Mouse (Mus musculus) lung, embryonic 14.5 days (tissue): ENCODE measurements around the gene Rec8. TPM values are rescaled to one million over a fixed set of nuclear protein-coding genes. Genes with fewer than 3 reads are reported as not detected.
A peak's percentile ranks its signal among the peaks of the same experiment; 100 is the strongest.

Experiments
- ATAC-seq: fragments of 200-750 bp; cut with Nextera tagmentation; 2 replicates; pipeline ENCODE4 v1.8.0; 2017; ENCODE audit warnings: mild to moderate bottlenecking, moderate TSS enrichment, moderate library complexity; ENCODE audit not compliant: insufficient read depth
- DNase-seq: peaks from one replicate; pipeline ENCODE4 v3.0.0-alpha.2; 2015
- H3K27ac ChIP-seq: fragments of 300-500 bp; sonication (generic); 2 replicates; pipeline ENCODE4 v1.5.1; 2014; ENCODE audit warnings: low read depth, mild to moderate bottlenecking, moderate library complexity
- H3K27me3 ChIP-seq: fragments of 300-500 bp; sonication (generic); 2 replicates; pipeline ENCODE4 v1.6.1; 2014; ENCODE audit warnings: low read length, control low read depth; ENCODE audit not compliant: insufficient read depth
- H3K36me3 ChIP-seq: fragments of 300-500 bp; sonication (generic); 2 replicates; pipeline ENCODE4 v1.6.1; 2014; ENCODE audit warnings: control low read depth; ENCODE audit not compliant: insufficient read depth
- H3K4me1 ChIP-seq: fragments of 300-500 bp; sonication (generic); 2 replicates; pipeline ENCODE4 v1.6.1; 2014; ENCODE audit warnings: antibody characterized with exemption, control low read depth; ENCODE audit not compliant: insufficient read depth
- H3K4me2 ChIP-seq: fragments of 300-500 bp; sonication (generic); 2 replicates; pipeline ENCODE4 v1.6.1; 2014; ENCODE audit warnings: mild to moderate bottlenecking
- H3K4me3 ChIP-seq: fragments of 300-500 bp; sonication (generic); 2 replicates; pipeline ENCODE4 v1.5.1; 2014; ENCODE audit warnings: low read depth, low read length
- H3K9ac ChIP-seq: fragments of 300-500 bp; sonication (generic); 2 replicates; pipeline ENCODE4 v1.6.1; 2014
- H3K9me3 ChIP-seq: fragments of 300-500 bp; sonication (generic); 2 replicates; pipeline ENCODE4 v1.6.1; 2016; ENCODE audit warnings: low read depth, low read length, control low read depth
- CTCF ChIP-seq: IDR thresholded peaks from 2 replicates; pipeline ENCODE4 v1.5.1; 2016; ENCODE audit warnings: antibody characterized with exemption, low read depth
- WGBS: fragments of 180-500 bp; shearing (Covaris S2); extraction: QIAGEN DNeasy Blood & Tissue Kit; methylation state at CpG from one replicate; pipeline ENCODE4 v1.1.7; 2014; 5-methylcytosine and 5-hydroxymethylcytosine counted together
- polyA plus RNA-seq: library from polyadenylated mRNA; unstranded; fragments of >200 nt; fragmentation: Nextera tagmentation; extraction: Ambion mirVana; gene quantifications from 2 replicates; pipeline ENCODE4 v1.2.1, GENCODE M21; 2014

The Rec8 gene
- polyA plus RNA-seq, 1 experiment from 2014 or later = 14.2 TPM

GRCm38 (mm10) chr14:55659960-55660573 is 42.2 kb downstream of the Rec8 start, which contains the start of gene Mdp1:
Gene Mdp1 (minus strand): TSS chr14:55660508.
- ATAC-seq (peak; percentile 96), DNase-seq (peak; percentile 94)
- H3K4me1 ChIP-seq = peaks cover 5% of the 10 kb centered on the region; the same call in 1 of the 2 replicates
- TF ChIP-seq CTCF = peak; percentile 60
- peak within 1 kb of the TSS; percentile 56 for H3K4me3 ChIP-seq
- peak within 1 kb of the TSS; percentile 81 for H3K27ac ChIP-seq
- H3K9ac ChIP-seq = peak within 1 kb of the TSS; percentile 81
- H3K36me3 ChIP-seq = peaks cover 42% of the 10 kb centered on the region
- H3K27me3 ChIP-seq = no peaks in the 10 kb centered on the region
- H3K4me2 ChIP-seq = peak within 1 kb of the TSS; percentile 70
- H3K9me3 ChIP-seq = no peaks in the 10 kb centered on the region
- WGBS = under 1% methylated on average over 39 of the region's 39 CpGs

GRCm38 (mm10) chr14:55660636-55661035 is 42.8 kb downstream of the Rec8 start:
- H3K9ac ChIP-seq = peak overlapping the region; percentile 81; the same call in 1 of the 2 replicates
- H3K27me3 ChIP-seq = no peaks in the 10 kb centered on the region
- peak overlapping the region; percentile 56 for H3K4me3 ChIP-seq
- DNase-seq = no peak
- TF ChIP-seq CTCF = no peak
- peak; percentile 22; the same call in 1 of the 2 replicates for ATAC-seq
- peaks cover 5% of the 10 kb centered on the region; the same call in 1 of the 2 replicates for H3K4me1 ChIP-seq
- H3K9me3 ChIP-seq = no peaks in the 10 kb centered on the region
- H3K36me3 ChIP-seq = peaks cover 44% of the 10 kb centered on the region
- WGBS = 34% methylated on average over 2 of the region's 2 CpGs
- peak overlapping the region; percentile 70 for H3K4me2 ChIP-seq
- no peak overlapping the region for H3K27ac ChIP-seq

GRCm38 (mm10) chr14:55671486-55671832 is 53.6 kb downstream of the Rec8 start:
- no peak for TF ChIP-seq CTCF
- peak overlapping the region; percentile 70 for H3K4me3 ChIP-seq
- under 1% methylated on average over 12 of the region's 12 CpGs for WGBS
- peak overlapping the region; percentile 68; the same call in 1 of the 2 replicates for H3K27ac ChIP-seq
- H3K4me2 ChIP-seq = peak overlapping the region; percentile 70
- H3K36me3 ChIP-seq = peaks cover 18% of the 10 kb centered on the region
- ATAC-seq (peak; percentile 55), DNase-seq (no peak)
- peaks cover 5% of the 10 kb centered on the region; the same call in 1 of the 2 replicates for H3K4me1 ChIP-seq
- H3K9me3 ChIP-seq = no peaks in the 10 kb centered on the region
- H3K9ac ChIP-seq = peak overlapping the region; percentile 77
- H3K27me3 ChIP-seq = no peaks in the 10 kb centered on the region

GRCm38 (mm10) chr14:55671833-55672740 is 54.2 kb downstream of the Rec8 start, which contains the start of the genes Gmpr2 and Nedd8:
Gene Gmpr2 (plus strand): TSS chr14:55671941.
Gene Nedd8 (minus strand): TSS chr14:55672124.
- H3K9me3 ChIP-seq = no peaks in the 10 kb centered on the region
- TF ChIP-seq CTCF = no peak
- ATAC-seq (peak; percentile 98), DNase-seq (peak; percentile 97)
- peak within 1 kb of the TSS; percentile 70 for H3K4me2 ChIP-seq
- H3K4me1 ChIP-seq = peaks cover 5% of the 10 kb centered on the region; the same call in 1 of the 2 replicates
- H3K36me3 ChIP-seq = peaks cover 23% of the 10 kb centered on the region
- H3K27me3 ChIP-seq = no peaks in the 10 kb centered on the region
- peak within 1 kb of the TSS; percentile 77 for H3K9ac ChIP-seq
- WGBS = under 1% methylated on average over 38 of the region's 38 CpGs
- H3K27ac ChIP-seq = peak within 1 kb of the TSS; percentile 72; the same call in 1 of the 2 replicates
- H3K4me3 ChIP-seq = peak within 1 kb of the TSS; percentile 70

GRCm38 (mm10) chr14:55672741-55673060 is 54.9 kb downstream of the Rec8 start:
- TF ChIP-seq CTCF = no peak
- Histone ChIP-seq H3K4me1 (peaks cover 5% of the 10 kb centered on the region; the same call in 1 of the 2 replicates), H3K9me3 (no peaks in the 10 kb centered on the region), H3K36me3 (peaks cover 29% of the 10 kb centered on the region), H3K27ac (peak overlapping the region; percentile 72; the same call in 1 of the 2 replicates), H3K27me3 (no peaks in the 10 kb centered on the region), H3K4me2 (peak overlapping the region; percentile 70), H3K4me3 (peak overlapping the region; percentile 70), H3K9ac (peak overlapping the region; percentile 77)
- WGBS = 72% methylated on average over 7 of the region's 7 CpGs
- no peak for ATAC-seq
- DNase-seq = no peak

Other genes with a start within 250 kb of the Rec8 start
- gene Dhrs4, start 139.3 kb upstream of the Rec8 start, polyA plus RNA-seq = 66.6 and 68.6 TPM in 2 replicates
- gene Carmil3, start 127.4 kb upstream of the Rec8 start, polyA plus RNA-seq = 2.8 and 3.1 TPM in 2 replicates
- 0.15 and 0.25 TPM in 2 replicates for gene Cpne6, start 107.6 kb upstream of the Rec8 start, polyA plus RNA-seq
- not detected in 2 replicates for gene Nrl, start 93.1 kb upstream of the Rec8 start, polyA plus RNA-seq
- gene Pck2, start 77.8 kb upstream of the Rec8 start, polyA plus RNA-seq = 52.1 and 55.4 TPM in 2 replicates
- gene Dcaf11, start 58.0 kb upstream of the Rec8 start, polyA plus RNA-seq = 53.9 and 62.3 TPM in 2 replicates
- 1.2 and 1.6 TPM in 2 replicates for gene A730061H03Rik, start 57.6 kb upstream of the Rec8 start, polyA plus RNA-seq
- gene Fitm1, start 42.4 kb upstream of the Rec8 start, polyA plus RNA-seq = 0.76 and 1.7 TPM in 2 replicates
- 139 and 142 TPM in 2 replicates for gene Psme1, start 39.9 kb upstream of the Rec8 start, polyA plus RNA-seq
- 2.1 and 2.4 TPM in 2 replicates for gene Emc9, start 32.7 kb upstream of the Rec8 start, polyA plus RNA-seq
- gene Psme2, start 26.9 kb upstream of the Rec8 start, polyA plus RNA-seq = 228 and 242 TPM in 2 replicates
- gene Rnf31, start 26.3 kb upstream of the Rec8 start, polyA plus RNA-seq = 14.4 and 16.9 TPM in 2 replicates
- gene Irf9, start 14.5 kb upstream of the Rec8 start, polyA plus RNA-seq = 8.9 and 9.0 TPM in 2 replicates
- 97.5 and 115 TPM in 2 replicates for gene Ipo4, start 17.9 kb downstream of the Rec8 start, polyA plus RNA-seq
- gene Gm49378, start 19.9 kb downstream of the Rec8 start, polyA plus RNA-seq = 2.1 TPM in 2 replicates
- 111 and 122 TPM in 2 replicates for gene Tm9sf1, start 25.8 kb downstream of the Rec8 start, polyA plus RNA-seq
- 0.89 and 1.1 TPM in 2 replicates for gene Tssk4, start 32.1 kb downstream of the Rec8 start, polyA plus RNA-seq
- 51.6 and 52.0 TPM in 2 replicates for gene Mdp1, start 42.5 kb downstream of the Rec8 start, polyA plus RNA-seq
- 58.4 and 59.4 TPM in 2 replicates for gene Gmpr2, start 53.9 kb downstream of the Rec8 start, polyA plus RNA-seq
- gene Nedd8, start 54.1 kb downstream of the Rec8 start, polyA plus RNA-seq = 556 and 577 TPM in 2 replicates
- 53.3 and 58.0 TPM in 2 replicates for gene Tinf2, start 63.8 kb downstream of the Rec8 start, polyA plus RNA-seq
- 0.89 and 1.3 TPM in 2 replicates for gene Tgm1, start 95.9 kb downstream of the Rec8 start, polyA plus RNA-seq
- gene Rabggta, start 104.2 kb downstream of the Rec8 start, polyA plus RNA-seq = 25.6 and 29.5 TPM in 2 replicates
- 76.7 and 79.9 TPM in 2 replicates for gene Dhrs1, start 127.7 kb downstream of the Rec8 start, polyA plus RNA-seq
- 48.7 and 50.6 TPM in 2 replicates for gene Nop9, start 127.7 kb downstream of the Rec8 start, polyA plus RNA-seq
- gene Cideb, start 140.4 kb downstream of the Rec8 start, polyA plus RNA-seq = 0.36 and 0.38 TPM in 2 replicates
- gene Ltb4r2, start 143.4 kb downstream of the Rec8 start, polyA plus RNA-seq = 0.19 and 0.70 TPM in 2 replicates
- gene Ltb4r1, start 147.9 kb downstream of the Rec8 start, polyA plus RNA-seq = 0.31 and 0.64 TPM in 2 replicates
- gene Adcy4, start 166.1 kb downstream of the Rec8 start, polyA plus RNA-seq = 11.6 and 14.1 TPM in 2 replicates
- 42.5 and 51.4 TPM in 2 replicates for gene Ripk3, start 170.8 kb downstream of the Rec8 start, polyA plus RNA-seq
- gene Nfatc4, start 205.1 kb downstream of the Rec8 start, polyA plus RNA-seq = 58.8 and 66.1 TPM in 2 replicates
- gene Nynrin, start 236.0 kb downstream of the Rec8 start, polyA plus RNA-seq = 18.7 and 19.4 TPM in 2 replicates